Mouse (Mus musculus): ENCODE results near the gene Lgr6.
A peak's percentile ranks its signal among the peaks of the same experiment; 100 is the strongest.
"Not testable (repeated sequence)": the region's sequence is repeated elsewhere in the genome, so short reads cannot be mapped to it uniquely, and the experiment has no call there.

Gene Lgr6

GRCm38 (mm10) chr1:135128011-135128441 lies 22.9 kb upstream of the Lgr6 start:
- peak; percentile 40 to 71 for DNase-seq

- DNase-seq = no peak
These were observed 21.5 kb upstream of the Lgr6 start for GRCm38 (mm10) chr1:135126443-135127027.

- DNase-seq = no peak
These were observed 20.9 kb upstream of the Lgr6 start for GRCm38 (mm10) chr1:135125990-135126389.

- DNase-seq = no peak
These were observed 19.7 kb upstream of the Lgr6 start for GRCm38 (mm10) chr1:135124573-135125363.

- peak; percentile 62 to 65 for DNase-seq
These were observed 7.6 kb upstream of the Lgr6 start for GRCm38 (mm10) chr1:135112661-135113060.

- not testable (repeated sequence) for DNase-seq
These were observed 6.2 kb upstream of the Lgr6 start for GRCm38 (mm10) chr1:135111271-135111670.

GRCm38 (mm10) chr1:135110075-135110474 lies 5.0 kb upstream of the Lgr6 start:
- DNase-seq = peak; percentile 68 to 78

GRCm38 (mm10) chr1:135108611-135109010 lies 3.5 kb upstream of the Lgr6 start:
- DNase-seq = peak; percentile 48 to 52

GRCm38 (mm10) chr1:135105951-135106350 lies 875 bp upstream of the Lgr6 start:
- DNase-seq = peak; percentile 75 to 76

- no peak for DNase-seq
These were observed 4.7 kb downstream of the Lgr6 start for GRCm38 (mm10) chr1:135100400-135100799.

- DNase-seq = no peak
These were observed 6.6 kb downstream of the Lgr6 start for GRCm38 (mm10) chr1:135098441-135098840.

- DNase-seq = no peak
These were observed 7.6 kb downstream of the Lgr6 start for GRCm38 (mm10) chr1:135097441-135097840.

- no peak for DNase-seq
These were observed 8.8 kb downstream of the Lgr6 start for GRCm38 (mm10) chr1:135096312-135096711.

GRCm38 (mm10) chr1:135095189-135095588 lies 9.9 kb downstream of the Lgr6 start:
- DNase-seq = no peak

- no peak for DNase-seq
These were observed 10.4 kb downstream of the Lgr6 start for GRCm38 (mm10) chr1:135094723-135095122.

- DNase-seq = no peak
These were observed 14.2 kb downstream of the Lgr6 start for GRCm38 (mm10) chr1:135090914-135091313.

GRCm38 (mm10) chr1:135089626-135090025 lies 15.4 kb downstream of the Lgr6 start:
- DNase-seq = no peak

- DNase-seq = no peak
These were observed 17.7 kb downstream of the Lgr6 start for GRCm38 (mm10) chr1:135087414-135087813.

- peak; percentile 39 to 66 for DNase-seq
These were observed 19.1 kb downstream of the Lgr6 start for GRCm38 (mm10) chr1:135086015-135086414.

GRCm38 (mm10) chr1:135085296-135085871 lies 19.7 kb downstream of the Lgr6 start:
- DNase-seq = peak; percentile 46 to 68

- no peak for DNase-seq
These were observed 21.6 kb downstream of the Lgr6 start for GRCm38 (mm10) chr1:135083465-135083864.

- no peak for DNase-seq
These were observed 22.8 kb downstream of the Lgr6 start for GRCm38 (mm10) chr1:135082267-135082666.

- DNase-seq = no peak
These were observed 26.1 kb downstream of the Lgr6 start for GRCm38 (mm10) chr1:135079021-135079420.

- no peak for DNase-seq
These were observed 28.6 kb downstream of the Lgr6 start for GRCm38 (mm10) chr1:135076470-135076869.

All from thymus, postnatal 36 days (tissue).